Mouse (Mus musculus): ENCODE data around the gene Rfx5.
"Not testable (repeated sequence)": the region's sequence is repeated elsewhere in the genome, so short reads cannot be mapped to it uniquely, and the experiment has no call there.

Gene Rfx5

DNA sequence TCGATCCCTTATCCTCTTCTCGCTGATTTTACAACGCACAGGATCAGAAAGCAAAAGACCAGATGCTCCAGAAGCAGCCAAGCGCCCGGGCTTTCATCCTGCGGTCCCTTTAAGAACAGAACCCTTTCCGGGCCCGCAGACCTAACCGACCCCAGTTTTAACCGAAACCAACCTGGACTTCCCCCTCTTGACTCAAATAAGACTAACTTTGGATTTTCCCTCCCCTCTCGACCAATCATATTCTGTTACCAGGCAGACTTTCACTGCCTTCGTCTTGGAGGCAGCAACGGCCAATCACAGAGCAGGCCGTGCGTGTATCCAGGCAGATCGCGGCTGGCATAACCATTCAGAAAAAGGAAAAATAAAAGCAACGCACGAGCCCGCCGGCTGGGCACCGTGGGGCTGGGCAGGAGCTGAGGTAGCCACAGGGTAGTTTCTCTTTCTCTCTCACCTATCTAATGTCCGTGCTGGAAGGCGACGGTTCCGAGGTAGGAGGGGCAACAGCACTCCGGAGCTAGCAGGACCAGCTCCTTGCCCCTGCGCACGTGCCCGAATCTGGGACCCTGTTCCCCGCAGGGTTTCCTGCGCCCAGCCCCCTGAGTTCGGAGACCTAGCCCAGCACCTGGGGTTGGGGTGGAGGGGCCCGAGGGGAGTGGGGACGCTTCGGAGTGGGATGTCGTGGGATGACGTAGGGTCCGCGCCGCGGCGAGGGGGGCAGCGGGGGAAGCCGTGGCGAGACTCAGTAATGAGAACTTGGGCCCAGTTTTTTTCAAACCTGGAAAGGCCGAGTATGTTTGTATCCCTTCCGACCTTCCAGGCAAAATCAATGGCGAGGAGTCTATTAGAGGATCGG is at the start of gene Rfx5:
TSS of gene Rfx5 (plus strand) at position 312 of the 853 bp plus-strand sequence.
- in situ Hi-C loops (cut with MboI, MseI), result no loop called here

DNA sequence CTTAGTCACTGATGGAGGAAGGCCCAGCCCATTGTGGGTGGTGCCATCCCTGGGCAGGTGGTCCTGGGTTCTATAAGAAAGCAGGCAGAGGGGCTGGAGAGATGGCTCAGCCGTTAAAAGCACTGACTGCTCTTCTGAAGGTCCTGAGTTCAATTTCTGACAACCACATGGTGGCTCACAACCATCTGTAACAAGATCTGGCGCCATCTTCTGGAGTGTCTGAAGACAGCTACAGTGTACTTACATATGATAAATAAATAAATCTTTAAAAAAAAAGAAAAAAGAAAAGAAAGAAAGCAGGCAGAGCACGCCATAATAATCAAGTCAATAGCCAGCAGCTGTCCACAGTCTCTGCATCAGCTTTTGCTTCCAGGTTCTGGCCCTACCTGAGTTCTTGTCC is 49.1 kb upstream of the Rfx5 start:
- in situ Hi-C loops (cut with MboI, MseI), result not testable (repeated sequence)

DNA sequence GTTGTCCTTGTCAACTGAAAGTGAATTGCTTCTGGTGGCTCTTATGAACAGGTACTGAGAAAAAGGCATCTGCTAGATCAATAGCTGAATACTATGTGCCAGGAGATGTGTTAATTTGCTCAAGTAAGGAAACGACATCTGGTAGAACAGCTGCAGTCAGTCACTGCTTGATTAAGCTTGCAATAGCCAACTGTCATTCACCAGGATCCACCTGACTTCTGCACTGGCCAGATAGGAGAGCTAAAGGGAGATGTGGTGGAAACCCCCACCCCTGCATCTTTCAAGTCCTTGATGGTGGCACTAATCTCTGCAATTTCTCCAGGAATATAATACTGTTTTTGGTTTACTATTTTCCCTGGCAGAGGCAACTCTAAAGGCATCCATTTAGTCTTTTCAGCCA is 47.4 kb upstream of the Rfx5 start:
- in situ Hi-C loops (cut with MboI, MseI), result no loop called here

DNA sequence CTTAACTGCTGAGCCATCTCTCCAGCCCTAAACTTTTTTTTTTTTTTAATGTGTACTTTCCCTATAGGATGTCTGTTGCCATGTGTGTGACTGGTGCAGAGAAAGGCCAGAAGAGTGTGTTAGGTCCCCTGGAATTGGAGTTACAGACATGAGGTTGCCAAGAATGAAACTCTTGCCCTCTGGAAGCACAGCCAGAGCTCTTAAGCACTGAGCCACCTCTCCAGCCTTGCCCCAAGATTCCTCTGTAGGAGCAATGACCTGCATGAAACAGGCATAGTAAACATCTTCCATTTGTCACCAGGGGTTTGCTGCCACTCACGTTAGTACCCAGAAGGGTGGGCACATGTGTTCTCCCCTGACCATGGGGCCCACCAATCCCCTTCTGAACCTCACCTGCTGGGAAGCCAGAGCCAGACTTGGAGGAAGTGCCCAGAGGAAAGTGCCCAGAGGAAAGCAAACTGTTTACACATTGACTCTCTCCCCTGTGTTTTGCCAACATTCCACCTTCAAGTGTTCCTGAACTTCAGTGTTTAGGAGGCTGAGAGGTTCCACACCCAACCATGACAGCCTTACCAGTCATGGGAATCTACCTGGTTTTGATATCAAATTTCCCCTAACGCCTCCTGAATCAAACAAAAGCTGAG is 42.7 kb upstream of the Rfx5 start:
- in situ Hi-C loops (cut with MboI, MseI), result no loop called here

DNA sequence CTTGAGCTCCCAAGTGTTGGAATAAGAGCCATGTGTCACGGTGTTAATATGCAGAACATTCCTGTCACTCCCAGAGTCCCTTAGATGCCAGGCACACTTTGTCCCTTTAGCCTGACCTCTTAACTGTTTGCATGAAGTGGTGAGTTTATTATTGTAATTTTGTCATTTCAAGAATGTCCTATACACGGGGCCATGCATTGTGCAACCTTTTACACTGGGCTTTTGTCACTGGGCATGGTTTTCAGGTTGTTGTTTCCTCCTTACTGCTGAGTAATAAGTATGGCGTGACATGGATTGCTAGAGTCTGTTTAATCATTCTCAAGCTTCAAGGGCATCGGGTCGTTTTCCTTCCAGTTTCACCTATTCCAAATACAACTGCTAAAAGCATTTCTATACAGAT is 40.1 kb upstream of the Rfx5 start:
- in situ Hi-C loops (cut with MboI, MseI), result no loop called here

DNA sequence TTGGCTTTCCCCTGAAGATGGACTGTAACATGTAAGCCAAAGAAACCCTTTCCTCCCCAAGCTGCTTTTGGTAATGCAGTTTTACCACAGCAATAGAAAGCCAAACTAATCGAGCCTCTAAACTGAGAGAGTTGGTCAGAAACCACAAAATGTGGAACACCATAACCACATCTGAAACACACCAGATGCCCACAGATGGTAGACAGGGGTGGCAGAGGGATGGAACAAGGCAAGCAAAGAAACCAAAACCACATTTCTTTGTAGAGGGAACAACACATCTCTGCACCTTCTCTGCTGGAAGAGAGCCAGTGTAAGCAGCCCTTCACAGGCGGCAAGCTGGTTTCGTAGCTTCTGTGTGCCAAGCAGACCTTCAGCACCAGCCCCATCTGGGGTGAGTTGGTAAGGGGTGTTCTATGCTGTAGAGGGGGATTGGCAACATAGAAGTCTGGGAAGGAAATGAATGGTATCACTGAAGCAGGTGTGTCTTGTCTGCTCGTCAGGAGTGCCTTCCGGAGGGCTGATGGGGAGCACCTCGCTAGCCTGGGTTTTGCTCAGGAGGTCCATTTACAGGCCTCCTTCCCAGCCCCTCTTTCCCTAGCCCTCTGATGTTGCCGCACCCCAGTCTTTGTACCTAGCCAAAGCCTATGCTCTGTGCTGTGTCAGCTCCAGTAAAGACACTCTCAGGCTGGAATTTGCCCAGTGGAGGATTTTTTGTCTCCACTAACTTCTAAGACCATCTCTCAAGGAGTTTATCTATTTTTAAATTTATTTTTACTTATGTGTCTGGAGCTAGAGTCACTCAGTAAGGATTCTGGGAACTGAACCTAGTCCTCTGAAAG is 37.8 kb upstream of the Rfx5 start:
- in situ Hi-C loops (cut with MboI, MseI), result no loop called here

DNA sequence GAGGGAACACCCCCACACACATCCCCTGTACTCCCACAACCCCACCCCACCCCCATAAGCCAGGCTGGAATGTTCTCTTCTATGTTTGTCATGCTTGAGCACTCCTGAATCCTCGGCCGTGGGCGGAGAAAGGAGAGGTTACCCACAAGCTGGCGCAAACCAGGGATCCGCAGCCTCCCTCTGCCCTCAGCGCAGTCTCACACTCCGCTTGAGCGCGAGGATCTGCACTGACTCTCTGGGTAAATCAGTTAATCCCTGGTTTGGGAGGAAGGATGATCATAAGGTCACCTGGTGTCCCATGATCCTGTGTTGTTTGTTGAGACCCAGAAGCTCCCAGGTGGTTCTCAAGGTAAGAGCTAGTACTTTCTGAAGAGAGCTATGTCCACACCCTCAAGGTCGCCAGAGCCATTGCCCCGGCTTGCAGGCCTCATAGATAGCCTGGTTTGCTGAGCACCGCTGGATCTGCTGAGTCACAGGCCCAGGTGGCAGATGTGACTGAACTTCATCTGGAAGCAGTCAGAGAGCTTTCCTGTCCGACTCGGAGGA is 36.0 kb upstream of the Rfx5 start:
- in situ Hi-C loops (cut with MboI, MseI), result no loop called here

DNA sequence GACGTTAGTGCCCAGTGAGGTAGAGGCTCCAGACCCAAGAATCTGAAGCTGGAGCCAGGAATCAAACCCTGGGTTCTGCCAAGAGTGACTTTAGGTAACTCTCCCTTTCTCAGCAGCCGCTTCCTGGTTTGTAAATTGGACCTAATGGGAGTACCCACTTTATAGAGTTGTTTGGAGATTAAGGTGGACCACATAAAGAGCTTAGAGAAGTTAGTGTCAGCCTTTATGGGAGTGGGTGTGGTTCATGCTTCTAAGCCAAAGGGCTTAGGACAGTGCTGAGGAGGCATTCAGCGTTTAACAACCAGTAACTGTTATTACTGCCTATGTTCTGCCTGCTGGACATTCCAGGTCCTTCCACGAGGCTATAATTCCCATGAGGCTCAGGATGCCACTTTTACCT is 35.0 kb upstream of the Rfx5 start:
- in situ Hi-C loops (cut with MboI, MseI), result no loop called here

DNA sequence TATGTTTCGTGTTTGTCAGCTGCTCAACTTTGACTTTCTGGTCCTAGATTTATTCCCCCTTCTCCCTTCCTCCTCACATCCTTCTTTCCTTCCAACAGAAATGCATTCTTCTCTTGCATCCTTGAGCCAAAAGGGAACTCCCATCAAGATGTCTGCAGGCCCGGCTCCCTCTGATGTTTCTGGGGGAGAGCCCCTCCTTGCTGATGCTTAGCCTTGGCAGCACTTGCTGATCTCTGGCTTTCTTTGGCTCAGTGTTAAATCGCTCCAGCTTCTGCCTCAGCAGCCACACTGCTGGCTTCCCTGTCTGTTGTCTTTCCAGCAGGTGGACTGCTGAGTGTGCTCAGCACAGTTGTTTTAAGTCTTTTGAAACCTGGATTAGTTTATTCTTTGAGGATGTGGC is 32.8 kb upstream of the Rfx5 start:
- in situ Hi-C loops (cut with MboI, MseI), result no loop called here

DNA sequence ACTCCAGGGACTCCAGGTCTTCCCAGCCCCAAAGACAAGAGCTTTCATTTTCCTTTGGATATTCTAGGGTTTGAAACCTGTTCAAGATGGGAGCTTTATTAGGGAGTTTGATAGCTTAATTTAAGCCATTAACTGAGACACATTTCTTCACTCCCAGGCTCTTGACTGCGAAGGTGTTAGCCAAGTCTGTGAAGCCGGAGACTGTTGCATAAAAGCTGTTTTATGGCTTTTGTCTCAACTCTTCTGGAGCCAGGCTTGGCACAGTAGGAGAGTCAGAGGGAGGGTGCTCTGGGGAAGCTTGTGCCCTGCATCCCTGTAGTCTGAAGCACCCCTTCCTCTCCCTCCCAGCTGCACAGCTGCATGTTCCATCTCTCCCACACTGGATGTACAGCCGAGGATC is 31.5 kb upstream of the Rfx5 start:
- in situ Hi-C loops (cut with MboI, MseI), result no loop called here

DNA sequence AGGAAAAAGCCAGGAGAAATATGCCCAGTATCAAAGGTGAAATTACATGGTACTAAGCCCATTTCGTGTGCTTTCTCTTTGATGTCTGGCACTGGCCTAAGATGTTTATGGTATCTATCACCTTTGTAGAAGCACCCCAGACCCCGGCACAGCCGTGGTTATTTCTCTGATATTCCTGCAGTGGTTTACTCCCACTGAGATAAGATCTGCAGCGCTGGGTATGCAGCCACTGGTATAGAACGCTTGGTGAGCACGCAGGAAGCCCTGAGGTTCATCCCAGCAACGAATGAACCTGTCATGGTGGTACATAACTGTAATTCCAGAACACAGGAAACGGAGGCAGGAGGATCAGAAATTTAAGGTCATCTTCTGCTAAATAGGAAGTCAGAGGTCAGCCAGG is 29.2 kb upstream of the Rfx5 start:
- in situ Hi-C loops (cut with MboI, MseI), result no loop called here

DNA sequence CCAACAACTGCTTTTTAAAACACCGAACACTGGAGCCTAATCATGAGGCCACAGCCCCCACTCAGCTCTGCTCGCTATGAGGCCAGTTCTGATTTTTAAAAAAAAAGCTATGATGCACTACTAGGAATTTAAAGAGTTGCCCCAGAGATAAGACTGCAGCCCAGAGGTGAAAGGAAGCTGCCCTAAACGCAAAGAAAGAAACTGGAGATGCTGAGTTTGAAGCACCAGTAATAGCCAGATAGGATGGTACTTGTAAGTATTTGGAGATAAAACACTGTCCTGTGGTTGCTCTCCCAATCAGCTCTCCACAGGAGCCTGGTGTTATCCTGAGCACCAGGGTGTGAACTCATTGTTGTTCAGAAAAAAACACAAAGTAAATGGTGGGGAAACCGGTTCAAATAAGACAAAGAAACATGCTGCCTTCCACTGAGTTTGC is 27.6 kb upstream of the Rfx5 start:
- in situ Hi-C loops (cut with MboI, MseI), result not testable (repeated sequence)

DNA sequence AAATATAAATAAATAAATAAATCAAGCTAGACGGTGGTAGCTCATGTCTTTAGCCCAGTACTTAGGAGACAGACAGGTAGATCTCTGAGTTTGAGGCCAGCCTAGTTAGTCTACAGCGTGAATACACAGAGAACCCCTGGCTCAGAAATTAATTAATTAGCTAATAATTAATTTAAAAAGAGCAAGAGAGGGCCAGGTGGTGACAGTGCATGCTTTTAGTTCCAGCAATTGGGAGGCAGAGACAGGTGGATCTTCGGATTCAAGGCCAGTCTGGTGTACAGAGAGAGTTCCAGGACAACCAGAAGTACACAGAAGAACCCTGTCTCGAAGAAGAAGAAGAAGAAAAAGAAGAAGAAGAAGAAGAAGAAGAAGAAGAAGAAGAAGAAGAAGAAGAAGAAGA is 24.9 kb upstream of the Rfx5 start:
- in situ Hi-C loops (cut with MboI, MseI), result not testable (repeated sequence)

DNA sequence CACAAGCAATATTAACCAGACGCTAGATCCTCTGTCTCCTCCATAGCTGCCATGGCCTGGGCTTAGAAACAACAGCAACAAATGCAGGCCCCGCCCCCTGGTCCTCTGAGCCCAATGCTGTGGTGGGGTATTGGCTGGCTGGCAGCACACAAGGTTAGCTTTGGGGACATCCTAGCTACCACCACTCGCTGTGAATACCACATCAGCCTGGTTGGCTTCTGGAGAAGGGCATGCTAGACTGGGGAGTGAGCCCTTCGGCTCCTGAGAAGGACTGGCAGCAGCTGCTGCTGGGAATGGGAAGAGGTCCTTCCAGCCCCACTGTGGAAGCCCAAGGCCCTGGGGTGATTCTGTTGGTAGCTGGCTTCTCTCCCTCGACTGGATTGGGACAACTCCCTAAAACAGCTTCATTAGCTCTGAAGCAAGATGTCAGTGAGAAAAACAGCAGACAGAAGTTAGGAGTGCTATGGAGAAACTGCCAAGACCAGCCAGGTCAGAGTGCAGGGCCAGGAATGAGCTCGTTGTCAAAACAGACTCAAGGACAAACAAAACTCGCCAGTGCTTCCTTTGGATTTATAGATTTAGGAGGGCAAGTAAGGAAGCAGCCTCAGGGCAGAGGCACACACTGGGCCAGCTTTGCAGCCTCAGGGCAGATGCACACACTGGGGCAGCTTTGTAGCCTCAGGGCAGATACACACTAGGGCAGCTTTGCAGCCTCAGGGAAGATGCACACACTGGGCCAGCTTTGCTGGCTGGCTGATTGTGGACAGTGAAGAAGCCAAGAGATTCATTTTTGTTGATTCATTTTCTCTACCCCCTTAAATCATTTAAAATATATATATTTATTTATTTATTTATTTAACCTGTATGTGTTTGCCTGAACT is 23.2 kb upstream of the Rfx5 start:
- in situ Hi-C loops (cut with MboI, MseI), result not testable (repeated sequence)

DNA sequence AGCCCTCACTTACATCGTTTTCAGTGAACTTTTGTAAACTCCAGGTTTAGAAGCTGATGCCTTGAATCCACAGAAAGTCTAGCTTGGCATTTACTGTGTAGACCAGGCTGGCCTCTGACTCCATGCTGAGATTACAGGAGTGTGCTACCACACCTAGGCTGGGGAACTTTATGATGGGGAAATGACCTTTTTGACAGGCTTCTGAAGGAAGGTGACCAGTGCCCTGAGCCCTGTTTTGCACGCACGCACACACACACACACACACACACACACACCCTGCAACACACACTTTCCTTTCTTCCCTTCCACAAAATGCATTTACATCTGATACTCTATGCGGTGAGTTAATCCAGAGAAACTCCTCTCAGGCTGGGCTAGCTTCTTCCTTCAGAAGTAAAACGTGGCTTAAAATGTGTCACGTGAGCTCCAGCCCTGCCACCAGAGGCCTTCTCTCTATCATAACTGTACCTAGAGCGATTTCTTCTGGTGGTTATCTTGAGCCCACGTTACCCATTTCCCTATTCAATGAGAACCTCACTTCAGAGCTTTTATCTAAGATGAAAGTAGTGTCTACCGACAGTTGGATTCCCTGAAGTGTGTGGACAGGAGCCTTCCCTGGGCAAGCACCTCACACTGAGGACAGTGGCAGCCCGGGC is 22.3 kb upstream of the Rfx5 start:
- in situ Hi-C loops (cut with MboI, MseI), result not testable (repeated sequence)

DNA sequence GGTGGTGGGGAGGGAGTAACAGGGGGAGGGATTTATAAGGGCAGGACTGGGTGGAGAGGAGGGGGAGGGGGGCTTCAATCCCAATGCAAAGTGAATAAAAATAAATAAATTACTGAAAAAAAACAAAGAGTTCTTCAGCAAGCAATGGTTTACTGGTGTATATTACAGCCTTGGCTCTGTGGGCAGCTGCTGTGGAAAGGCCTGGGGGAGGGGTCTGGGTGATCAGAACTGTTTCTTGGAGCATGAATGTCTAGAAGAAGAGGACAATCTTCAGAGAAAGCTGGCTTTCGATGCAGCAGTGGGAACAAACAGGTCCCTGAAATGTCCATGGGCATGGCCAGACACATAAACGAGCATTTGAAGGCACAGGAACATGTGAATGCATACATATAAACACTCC is 21.6 kb upstream of the Rfx5 start:
- in situ Hi-C loops (cut with MboI, MseI), result not testable (repeated sequence)

DNA sequence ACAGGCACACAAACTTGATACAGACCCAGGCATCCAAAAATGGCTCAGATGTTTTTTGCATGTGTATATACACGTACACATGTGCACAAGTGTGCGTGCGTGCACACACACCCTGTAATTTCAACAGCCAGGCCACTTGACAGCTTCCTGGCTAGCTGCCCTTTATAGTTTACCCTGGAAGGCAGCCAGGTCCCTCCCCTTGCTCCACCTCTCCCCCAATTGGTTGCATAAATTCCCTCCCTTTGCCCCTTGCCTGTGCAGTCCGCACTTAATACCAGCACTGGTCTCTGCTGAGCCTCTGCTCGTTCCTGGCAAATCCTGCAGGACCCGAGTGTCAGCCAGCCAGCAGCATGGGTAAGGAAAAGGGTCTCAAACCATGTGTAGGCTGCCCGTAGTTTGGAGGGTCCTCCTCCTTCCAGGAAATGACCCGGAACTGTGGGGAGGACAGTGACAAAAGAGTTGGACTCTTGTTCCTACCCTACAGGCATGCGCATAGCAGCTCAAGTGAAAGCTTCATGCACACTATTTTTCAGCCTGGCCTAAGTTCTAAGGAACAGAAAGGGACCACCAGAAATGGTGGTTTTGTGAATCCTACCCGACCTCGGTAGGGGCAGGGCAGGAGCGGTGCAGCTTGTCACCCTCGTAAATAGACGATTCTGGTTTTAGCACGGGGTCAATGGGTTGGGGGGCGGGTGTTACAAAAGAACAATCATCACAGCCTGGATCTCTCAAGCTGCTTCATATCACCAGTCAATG is 20.9 kb upstream of the Rfx5 start, which contains the start of gene Selenbp1:
TSS of gene Selenbp1 (plus strand) at position 248 of the 756 bp plus-strand sequence.
- in situ Hi-C loops (cut with MboI, MseI), result no loop called here

DNA sequence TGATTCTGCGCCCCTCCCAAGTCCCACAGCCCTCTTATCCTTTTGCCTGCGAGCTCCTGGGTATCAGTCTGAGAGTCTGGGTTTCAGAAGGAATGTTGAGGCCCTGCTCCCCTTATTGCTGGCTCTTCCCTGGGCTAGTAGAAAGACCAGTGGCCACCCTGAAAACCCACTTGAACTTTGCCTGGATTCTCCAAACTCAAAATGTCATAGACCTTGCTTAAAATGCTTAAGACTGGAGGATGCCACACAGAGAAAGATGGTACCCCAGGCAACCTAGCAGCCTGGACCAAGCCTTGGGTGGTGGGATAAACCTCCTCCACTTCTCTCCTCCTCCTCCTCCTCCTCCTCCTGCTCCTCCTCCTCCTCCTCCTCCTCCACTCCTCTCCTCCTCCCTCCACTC is 20.3 kb upstream of the Rfx5 start:
- in situ Hi-C loops (cut with MboI, MseI), result not testable (repeated sequence)

DNA sequence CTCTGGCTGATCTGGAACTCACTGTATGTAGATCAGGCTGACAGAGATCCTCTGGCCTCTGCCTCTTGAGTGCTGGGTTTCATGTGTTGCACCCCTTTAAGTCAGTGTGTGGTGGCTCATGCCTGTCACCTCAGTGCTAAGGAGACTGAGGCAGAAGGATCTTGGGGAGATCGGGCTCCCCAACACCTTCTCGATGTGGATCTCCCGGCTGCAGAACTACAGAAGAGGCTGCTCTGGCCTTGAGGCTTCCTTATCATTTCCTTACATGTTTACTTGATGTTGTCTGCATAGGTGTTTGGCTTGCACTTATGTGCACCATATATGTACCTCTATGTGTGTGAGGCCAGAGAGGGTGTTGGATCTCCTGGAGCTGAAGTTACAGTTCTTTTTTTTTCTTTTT is 19.3 kb upstream of the Rfx5 start:
- in situ Hi-C loops (cut with MboI, MseI), result not testable (repeated sequence)

DNA sequence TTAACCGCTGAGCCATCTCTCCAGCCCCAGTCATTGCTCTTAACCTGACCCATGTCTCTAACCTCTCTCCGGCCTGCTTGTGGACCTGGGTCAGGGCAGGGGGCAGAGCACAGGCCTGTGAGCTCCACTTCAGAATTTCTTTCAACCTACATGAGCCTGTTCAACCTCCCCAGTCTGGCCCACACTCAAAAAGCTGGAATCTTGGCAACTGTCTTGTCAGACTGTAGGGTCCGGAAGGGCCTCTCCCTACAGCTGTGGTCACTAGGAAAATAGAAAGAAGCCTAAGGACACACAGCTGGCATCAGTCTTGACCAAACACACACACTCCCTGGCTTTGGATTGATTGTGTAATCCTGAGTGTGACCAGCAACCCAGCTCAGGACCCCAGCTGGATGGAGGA is 18.5 kb upstream of the Rfx5 start:
- in situ Hi-C loops (cut with MboI, MseI), result loop anchor here (5.0 kb wide), 1 partner anchor 238 kb away; no protein-coding TSS in a partner anchor
